Mouse (Mus musculus): ENCODE data around the gene Tubgcp3. TPM values are rescaled to one million over a fixed set of nuclear protein-coding genes. Genes with fewer than 3 reads are reported as not detected.

Gene Tubgcp3
- total RNA-seq, 2 experiments from 2014 or later = 59.8 to 98.6 TPM

GRCm38 (mm10) chr8:12565488-12565887 lies 106.6 kb downstream of the Tubgcp3 start:
- ATAC-seq (replicated peaks; ENCODE audit: low FRiP score, low TSS enrichment, poor library complexity, severe bottlenecking) = no peak

- no peak for ATAC-seq (replicated peaks; ENCODE audit: low FRiP score, low TSS enrichment, poor library complexity, severe bottlenecking)
Measured at GRCm38 (mm10) chr8:12564307-12564706, 107.7 kb downstream of the Tubgcp3 start.

Other genes with a start within 250 kb of the Tubgcp3 start
- not detected in 2 replicates for gene Spaca7, start 99.2 kb downstream of the Tubgcp3 start, total RNA-seq (2014; fragmentation: Nextera tagmentation)
- gene Spaca7, start 99.2 kb downstream of the Tubgcp3 start, total RNA-seq (2017) = not detected in 2 replicates
- 3.5 and 14.1 TPM in 2 replicates for gene Atp11a, start 84.8 kb upstream of the Tubgcp3 start, total RNA-seq (2014; fragmentation: Nextera tagmentation)
- gene Atp11a, start 84.8 kb upstream of the Tubgcp3 start, total RNA-seq (2017) = 5.5 TPM in 2 replicates
- 0.37 and 1.5 TPM in 2 replicates for gene Mcf2l, start 201.6 kb upstream of the Tubgcp3 start, total RNA-seq (2014; fragmentation: Nextera tagmentation)
- gene Mcf2l, start 201.6 kb upstream of the Tubgcp3 start, total RNA-seq (2017) = 0.23 and 1.3 TPM in 2 replicates